Mouse (Mus musculus) heart, postnatal 0 days (tissue): Measurements from ENCODE around the gene Arnt. TPM values are rescaled to one million over a fixed set of nuclear protein-coding genes. Genes with fewer than 3 reads are reported as not detected.

Source experiments
- ATAC-seq: fragments of 200-750 bp; cut with Nextera tagmentation; 2 replicates; pipeline ENCODE4 v1.8.0; 2017; ENCODE audit warnings: low read depth, moderate number of reproducible peaks, moderate library complexity; ENCODE audit not compliant: insufficient read depth
- DNase-seq: peaks from one replicate; pipeline ENCODE4 v3.0.0-alpha.2; 2016; ENCODE audit warnings: low spot score
- H3K27ac ChIP-seq: fragments of 300-500 bp; sonication (generic); 2 replicates; pipeline ENCODE4 v1.5.1; 2014; ENCODE audit warnings: low read depth, mild to moderate bottlenecking
- H3K27me3 ChIP-seq: fragments of 300-500 bp; sonication (generic); 2 replicates; pipeline ENCODE4 v1.6.1; 2014; ENCODE audit warnings: low read length, mixed read lengths; ENCODE audit not compliant: control insufficient read depth, insufficient read depth
- H3K36me3 ChIP-seq: fragments of 300-500 bp; sonication (generic); replicated peaks from 2 replicates; pipeline ENCODE4 v1.6.1; 2014; ENCODE audit warnings: low read length, mixed read lengths; ENCODE audit not compliant: control insufficient read depth, insufficient read depth
- H3K4me1 ChIP-seq: fragments of 300-500 bp; sonication (generic); 2 replicates; pipeline ENCODE4 v1.6.1; 2014; ENCODE audit warnings: antibody characterized with exemption; ENCODE audit not compliant: control insufficient read depth, insufficient read depth
- H3K4me2 ChIP-seq: fragments of 300-500 bp; sonication (generic); 2 replicates; pipeline ENCODE4 v1.6.1; 2014; ENCODE audit warnings: low read depth, mild to moderate bottlenecking, low read length, moderate library complexity
- H3K4me3 ChIP-seq: fragments of 300-500 bp; sonication (generic); 2 replicates; pipeline ENCODE4 v1.5.1; 2014; ENCODE audit warnings: low read depth, low read length
- H3K9ac ChIP-seq: fragments of 300-500 bp; sonication (generic); replicated peaks from 2 replicates; pipeline ENCODE4 v1.6.1; 2014; ENCODE audit warnings: low read depth, low read length, mixed read lengths
- H3K9me3 ChIP-seq: fragments of 300-500 bp; sonication (generic); replicated peaks from 2 replicates; pipeline ENCODE4 v1.6.1; 2016; ENCODE audit warnings: low read length; ENCODE audit not compliant: control insufficient read depth
- CTCF ChIP-seq: IDR thresholded peaks from 2 replicates; pipeline ENCODE4 v1.5.1; 2016; ENCODE audit warnings: antibody characterized with exemption, control low read depth, low read depth
- EP300 ChIP-seq: IDR thresholded peaks from 2 replicates; pipeline ENCODE4 v1.6.1; 2016; ENCODE audit warnings: antibody characterized with exemption, low read depth
- WGBS: fragments of 180-500 bp; shearing (Covaris S2); extraction: QIAGEN DNeasy Blood & Tissue Kit; methylation state at CpG from one replicate; pipeline ENCODE4 v1.1.7; 2014; 5-methylcytosine and 5-hydroxymethylcytosine counted together
- polyA plus RNA-seq: library from polyadenylated mRNA; unstranded; fragments of >200 nt; fragmentation: Nextera tagmentation; extraction: Ambion mirVana; gene quantifications from 2 replicates; pipeline ENCODE4 v1.2.1, GENCODE M21; 2015
- total RNA-seq: library from RNA; depleted of rRNA; stranded (reverse); fragments of >200 nt; gene quantifications from 2 replicates; pipeline ENCODE4 v1.2.3, GENCODE M21; 2014; ENCODE audit warnings: low replicate concordance; rRNA removed

Arnt gene
- total RNA-seq (20.6 and 22.4 TPM in 2 replicates), polyA plus RNA-seq (20.1 and 23.0 TPM in 2 replicates)

- peak; percentile 100 for ATAC-seq
- Histone ChIP-seq H3K9ac (peak within 1 kb of the TSS; percentile 74), H3K27ac (peak within 1 kb of the TSS; percentile 88), H3K4me2 (peak within 1 kb of the TSS; percentile 85), H3K4me1 (peaks cover 11% of the 10 kb centered on the region; the same call in 1 of the 2 replicates), H3K9me3 (no peaks in the 10 kb centered on the region), H3K27me3 (no peaks in the 10 kb centered on the region), H3K36me3 (peaks cover 9% of the 10 kb centered on the region), H3K4me3 (peak within 1 kb of the TSS; percentile 86)
- TF ChIP-seq EP300 (no peak; the same call in 1 of the 2 replicates), CTCF (no peak)
- peak; percentile 97 for DNase-seq
- WGBS = 1% methylated on average over 46 of the region's 47 CpGs
Observed at GRCm38 (mm10) chr3:95434136-95434982, at the start of gene Arnt. Gene Arnt (plus strand): TSS chr3:95434388.

GRCm38 (mm10) chr3:95385401-95386075 lies 48.6 kb upstream of the Arnt start:
- Histone ChIP-seq H3K27me3 (no peaks in the 10 kb centered on the region), H3K27ac (no peak overlapping the region), H3K4me2 (no peak overlapping the region), H3K36me3 (no peaks in the 10 kb centered on the region), H3K4me3 (no peak overlapping the region), H3K9ac (no peak overlapping the region), H3K4me1 (no peaks in the 10 kb centered on the region), H3K9me3 (no peaks in the 10 kb centered on the region)
- DNase-seq = no peak
- 63% methylated on average over 5 of the region's 5 CpGs for WGBS
- no peak for ATAC-seq
- no peak for TF ChIP-seq CTCF
- no peak for TF ChIP-seq EP300

DNA sequence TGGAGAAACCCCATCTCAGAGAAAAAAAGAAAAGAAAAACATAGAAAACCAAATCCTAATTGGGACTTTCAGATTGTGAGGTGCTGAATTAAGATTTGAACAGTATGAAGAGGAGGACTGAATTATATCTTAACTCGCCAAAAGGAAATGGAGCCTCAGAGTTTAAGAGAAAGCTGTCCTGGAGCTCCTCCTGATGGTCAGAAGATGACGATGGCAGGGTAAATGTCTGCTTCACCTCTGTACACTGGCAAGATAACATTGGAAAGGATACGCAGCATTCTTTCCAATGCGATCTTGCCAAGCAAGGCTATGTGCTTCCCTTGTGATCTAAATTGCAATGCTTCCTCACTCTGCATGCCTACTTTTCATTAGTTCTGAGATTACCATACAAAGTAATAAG lies 39.8 kb upstream of the Arnt start:
- Histone ChIP-seq H3K27ac (no peak overlapping the region), H3K36me3 (no peaks in the 10 kb centered on the region), H3K4me2 (no peak overlapping the region), H3K4me1 (no peaks in the 10 kb centered on the region), H3K9ac (no peak overlapping the region), H3K4me3 (no peak overlapping the region), H3K9me3 (peaks cover 5% of the 10 kb centered on the region; the same call in 1 of the 2 replicates), H3K27me3 (no peaks in the 10 kb centered on the region)
- DNase-seq (peak; percentile 10), ATAC-seq (no peak)
- peak; percentile 40 for TF ChIP-seq CTCF
- TF ChIP-seq EP300 = no peak
- 69% methylated on average over 4 of the region's 4 CpGs for WGBS

GRCm38 (mm10) chr3:95402741-95403140 lies 31.4 kb upstream of the Arnt start, which contains the start of gene 4930558C23Rik:
Gene 4930558C23Rik (minus strand): TSS chr3:95402841.
- DNase-seq (no peak), ATAC-seq (no peak)
- Histone ChIP-seq H3K27me3 (no peaks in the 10 kb centered on the region), H3K9me3 (no peaks in the 10 kb centered on the region), H3K9ac (no peak within 1 kb of the TSS), H3K4me3 (no peak within 1 kb of the TSS), H3K36me3 (no peaks in the 10 kb centered on the region), H3K4me1 (no peaks in the 10 kb centered on the region), H3K4me2 (no peak within 1 kb of the TSS), H3K27ac (no peak within 1 kb of the TSS)
- TF ChIP-seq EP300 (no peak), CTCF (no peak)
- WGBS = 89% methylated on average over 3 of the region's 3 CpGs

DNA sequence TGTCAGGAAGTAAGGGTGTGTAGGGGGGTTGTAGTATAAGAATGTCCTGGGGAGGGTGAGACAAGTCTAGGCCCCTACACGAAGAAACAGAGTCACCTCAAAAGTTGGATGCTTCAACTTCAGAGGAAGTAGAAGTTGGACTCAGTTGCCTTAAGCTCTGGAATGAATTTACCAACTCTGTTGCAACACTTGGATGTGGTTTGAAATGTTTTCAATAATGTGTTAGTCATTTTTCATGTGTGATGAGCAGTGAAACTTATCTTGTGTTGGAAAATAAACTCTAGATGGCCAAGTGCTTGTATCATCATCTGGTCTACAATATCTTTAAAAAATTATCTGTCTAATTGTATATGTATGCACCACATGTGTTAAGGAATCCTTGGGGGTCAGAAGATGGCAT lies 26.5 kb upstream of the Arnt start:
- ATAC-seq = no peak
- no peak for DNase-seq
- Histone ChIP-seq H3K27me3 (no peaks in the 10 kb centered on the region), H3K36me3 (no peaks in the 10 kb centered on the region), H3K4me3 (no peak overlapping the region), H3K4me2 (no peak overlapping the region), H3K9ac (no peak overlapping the region), H3K9me3 (no peaks in the 10 kb centered on the region), H3K27ac (no peak overlapping the region), H3K4me1 (no peaks in the 10 kb centered on the region)
- WGBS = 60% methylated on average over 1 of the region's 1 CpGs
- no peak for TF ChIP-seq CTCF
- no peak for TF ChIP-seq EP300
